Comparison of ENCODE assay signal across 11 mouse cellular contexts in the genomic region with DNA sequence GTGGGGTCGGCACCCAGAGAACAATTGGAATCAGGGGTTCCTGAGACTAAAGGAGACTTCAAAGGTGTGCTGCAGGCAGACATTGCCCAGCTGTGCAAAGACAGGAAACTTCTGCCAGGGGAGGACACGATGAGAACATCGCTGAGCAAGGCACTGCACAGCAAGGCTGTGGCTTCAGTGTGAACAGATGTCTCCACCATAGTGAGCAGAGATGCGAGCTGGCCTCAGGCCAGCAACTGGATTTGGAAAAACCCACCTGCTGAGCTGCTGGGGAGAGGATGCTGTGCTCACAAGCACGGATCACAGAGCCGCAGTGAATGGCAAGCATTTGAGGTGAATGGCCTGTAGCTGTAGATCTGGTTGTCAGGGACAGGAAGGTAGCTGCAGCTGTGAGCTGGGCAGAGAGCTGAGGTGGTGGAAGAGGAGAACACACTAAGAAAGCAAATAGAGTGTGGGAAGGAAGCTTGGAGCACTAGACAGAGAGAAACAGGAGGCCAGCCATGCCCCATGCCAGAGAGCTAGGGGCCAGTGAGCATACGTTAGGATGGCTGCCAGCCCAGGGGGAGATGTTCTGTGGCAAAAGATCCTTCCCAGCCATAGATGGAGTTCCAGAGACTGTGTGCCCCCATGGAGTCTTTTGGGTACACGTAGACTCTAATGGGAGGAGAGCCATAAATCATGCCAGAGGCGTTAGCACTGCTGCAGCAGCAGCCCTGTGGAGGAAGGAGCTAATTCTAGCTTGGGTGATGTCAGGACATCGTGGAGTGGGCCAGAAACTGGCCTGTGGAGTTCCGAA. TPM values are rescaled to one million over a fixed set of nuclear protein-coding genes. Genes with fewer than 3 reads are reported as not detected.
DNase-seq lines count a peak whose midpoint lies in the region; ATAC-seq and TF ChIP-seq lines count a peak whose summit lies in the region.
"Had no signal": no experiment of that assay in that cellular context is flagged by ENCODE, and none has a peak within 500 bp of the region (broad histone marks: within the 10 kb centered on the region; RNA-seq: fewer than 3 reads in every experiment).

No protein-coding gene starts in this region.

- no peak for DNase-seq in heart, adult 9 months (ENCODE audit: low spot score in 2 of 2)
- DNase-seq in ZHBTc4 (ENCODE audit: low read depth, low spot score), result peak; percentile 47
- DNase-seq in right cerebral cortex, postnatal 10 days (ENCODE audit: low spot score in 2 of 2), result peak; percentile 42 to 45
- no peak for DNase-seq in gastrocnemius, adult 2 months
- DNase-seq in liver, result no peak
- DNase-seq in lung, postnatal 4 days, result no peak
- DNase-seq: adrenal gland, adult 8-10 months; heart, postnatal 36 days had no signal

- no peaks in the 10 kb centered on the region for H3K36me3 ChIP-seq in heart, embryonic 16.5 days (ENCODE audit: control insufficient read depth, insufficient read depth)
- no peaks in the 10 kb centered on the region for H3K36me3 ChIP-seq in hindbrain, embryonic 15.5 days

- intact Hi-C loops in gastrocnemius, adult 2 months (cut with DNase I), result no loop called here

- peak; percentile 39; the same call in 1 of the 2 replicates for ATAC-seq in heart, embryonic 16.5 days (replicated peaks; ENCODE audit: extremely low read depth, insufficient read depth, low FRiP score)
- peak; percentile 77 for ATAC-seq in hindbrain, embryonic 15.5 days (ENCODE audit: low FRiP score, low read depth)

- H3K4me2 ChIP-seq in heart, embryonic 16.5 days (ENCODE audit: low read depth, low read length), result no peak overlapping the region
- no peak overlapping the region for H3K4me2 ChIP-seq in hindbrain, embryonic 15.5 days

- no peak overlapping the region for H3K9ac ChIP-seq in heart, embryonic 16.5 days (ENCODE audit: low read length)
- no peak overlapping the region for H3K9ac ChIP-seq in hindbrain, embryonic 15.5 days

- 32% methylated on average over 11 of the region's 11 CpGs for WGBS in heart, embryonic 16.5 days
- 24% methylated on average over 11 of the region's 11 CpGs for WGBS in hindbrain, embryonic 15.5 days

- H3K4me1 ChIP-seq in heart, embryonic 16.5 days (ENCODE audit: control insufficient read depth, insufficient read depth, low read length), result no peaks in the 10 kb centered on the region
- H3K4me1 ChIP-seq in hindbrain, embryonic 15.5 days (replicated peaks), result peaks cover 7% of the 10 kb centered on the region; the same call in 1 of the 2 replicates

- no peaks in the 10 kb centered on the region for H3K27me3 ChIP-seq in heart, embryonic 16.5 days (ENCODE audit: control insufficient read depth, insufficient read depth, low read length)
- H3K27me3 ChIP-seq in hindbrain, embryonic 15.5 days, result no peaks in the 10 kb centered on the region

- no peaks in the 10 kb centered on the region for H3K9me3 ChIP-seq in heart, embryonic 16.5 days (replicated peaks; ENCODE audit: control insufficient read depth, low read length)
- no peaks in the 10 kb centered on the region for H3K9me3 ChIP-seq in hindbrain, embryonic 15.5 days

- H3K27ac ChIP-seq in heart, embryonic 16.5 days (ENCODE audit: low read length), result no peak overlapping the region
- H3K27ac ChIP-seq in hindbrain, embryonic 15.5 days (replicated peaks), result no peak overlapping the region
- no peak overlapping the region for H3K27ac ChIP-seq in gastrocnemius, adult 2 months

- no peak for TF ChIP-seq CTCF in gastrocnemius, adult 2 months (IDR thresholded peaks at IDR 0.05)

- H3K4me3 ChIP-seq in heart, embryonic 16.5 days (ENCODE audit: low read length), result no peak overlapping the region
- no peak overlapping the region for H3K4me3 ChIP-seq in hindbrain, embryonic 15.5 days
- no peak overlapping the region for H3K4me3 ChIP-seq in gastrocnemius, adult 2 months
- H3K4me3 ChIP-seq: myocyte had no signal

RNA-seq across cellular contexts. Expression of gene Gng4, which starts 24.7 kb away (rescaled TPM):
- polyA plus RNA-seq in heart, embryonic 16.5 days (2015; fragmentation: Nextera tagmentation; extraction: Ambion mirVana), result 0.29 and 0.39 TPM in 2 replicates
- polyA plus RNA-seq in hindbrain, embryonic 15.5 days (2015; fragmentation: Nextera tagmentation; extraction: Ambion mirVana), result 85.9 and 91.0 TPM in 2 replicates
- under 1 TPM; 0.41 to 0.75 TPM for total RNA-seq in gastrocnemius, adult 2 months (2021)

Comparison
In these comparisons a context has a peak if more than half of its experiments do, and no peak if none do; other contexts are left out.
1. DNase-seq: peak in ZHBTc4 (single experiment) and right cerebral cortex, postnatal 10 days (2 of 2); none in heart, adult 9 months (0 of 2), gastrocnemius, adult 2 months (single experiment), liver (single experiment) and lung, postnatal 4 days (0 of 2).
2. RNA of gene Gng4, which starts 24.7 kb away (polyA plus RNA-seq): 85.9 to 91.0 TPM in hindbrain, embryonic 15.5 days; 0.29 to 0.39 TPM in heart, embryonic 16.5 days; every median in the first group is over 10 times any median in the second.